Mouse (Mus musculus) kidney, adult 8-10 months (tissue): ENCODE results near the gene Mettl11b.
"Not testable (repeated sequence)": the region's sequence is repeated elsewhere in the genome, so short reads cannot be mapped to it uniquely, and the experiment has no call there.

ENCODE experiments used
- DNase-seq, 2 experiments: peaks; one replicate each; pipeline ENCODE4 v3.0.0; 2022

The Mettl11b gene

DNA sequence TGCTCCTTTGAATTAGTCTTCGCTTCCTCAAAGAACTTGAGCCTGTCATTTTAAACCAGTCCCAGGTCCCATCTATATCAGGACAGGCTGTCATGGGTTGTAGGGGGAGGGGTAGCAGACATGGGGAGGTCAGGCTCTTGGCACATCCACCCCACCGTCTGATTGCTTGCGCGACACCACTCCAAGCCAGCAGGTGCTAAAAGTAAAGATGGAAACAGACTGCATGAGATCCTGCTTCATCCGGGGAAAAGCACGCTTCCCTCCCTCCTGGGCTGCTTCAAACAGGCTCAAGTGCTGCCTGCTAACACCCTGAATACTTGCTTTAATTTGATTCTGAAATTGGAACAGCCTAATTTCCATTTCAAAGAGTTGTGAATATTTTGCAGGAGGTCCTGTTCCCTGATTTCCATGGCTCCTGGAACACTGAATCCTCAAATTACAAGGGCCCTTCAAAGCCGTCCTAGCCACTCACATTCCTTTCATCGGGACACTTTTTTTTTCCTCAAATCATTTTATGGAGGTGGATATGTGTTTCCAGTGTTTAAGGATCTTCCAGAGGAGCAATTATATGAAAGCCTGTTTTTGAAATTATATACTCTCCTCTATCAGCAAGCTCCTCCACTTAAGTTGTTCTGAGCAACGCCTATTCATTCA, at the start of gene Mettl11b:
Mettl11b (minus strand) TSS at position 127 of the 654 bp plus-strand sequence.
- no peak for DNase-seq

DNA sequence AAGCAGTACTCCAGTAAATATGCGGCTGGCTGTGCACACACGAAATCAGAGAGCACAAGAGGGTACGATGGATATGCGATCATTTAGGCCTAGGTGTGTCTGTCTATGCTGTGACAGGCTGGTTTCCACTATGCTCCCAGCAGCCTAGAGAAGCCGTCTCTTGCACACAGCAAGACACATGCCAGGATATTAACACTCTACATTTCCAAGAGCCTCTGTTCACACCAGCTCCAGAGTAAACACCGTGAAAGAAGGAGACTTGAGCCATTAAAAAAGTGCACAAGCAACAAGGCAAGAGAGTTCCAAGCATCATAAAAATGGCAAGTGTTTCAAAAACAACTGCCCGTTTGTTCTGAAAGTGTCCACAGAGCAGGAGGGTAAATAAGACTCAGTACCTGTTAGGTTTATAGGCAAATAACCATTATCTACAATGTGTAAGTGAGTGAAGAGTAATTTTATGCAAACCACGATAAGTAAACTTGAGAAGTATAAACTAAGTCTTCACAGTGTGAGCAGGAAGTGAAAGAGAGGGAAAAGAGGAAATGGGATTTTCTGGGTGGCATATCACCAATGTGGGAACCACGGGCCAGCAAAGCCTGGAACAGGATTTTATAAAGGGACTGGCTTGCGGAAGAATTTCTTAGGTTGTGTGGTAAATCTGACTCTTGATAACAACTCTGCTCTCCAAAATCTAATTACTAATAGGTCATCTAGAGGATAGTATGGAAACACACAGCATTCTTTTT, 32.6 kb upstream of the Mettl11b start:
- no peak for DNase-seq

DNA sequence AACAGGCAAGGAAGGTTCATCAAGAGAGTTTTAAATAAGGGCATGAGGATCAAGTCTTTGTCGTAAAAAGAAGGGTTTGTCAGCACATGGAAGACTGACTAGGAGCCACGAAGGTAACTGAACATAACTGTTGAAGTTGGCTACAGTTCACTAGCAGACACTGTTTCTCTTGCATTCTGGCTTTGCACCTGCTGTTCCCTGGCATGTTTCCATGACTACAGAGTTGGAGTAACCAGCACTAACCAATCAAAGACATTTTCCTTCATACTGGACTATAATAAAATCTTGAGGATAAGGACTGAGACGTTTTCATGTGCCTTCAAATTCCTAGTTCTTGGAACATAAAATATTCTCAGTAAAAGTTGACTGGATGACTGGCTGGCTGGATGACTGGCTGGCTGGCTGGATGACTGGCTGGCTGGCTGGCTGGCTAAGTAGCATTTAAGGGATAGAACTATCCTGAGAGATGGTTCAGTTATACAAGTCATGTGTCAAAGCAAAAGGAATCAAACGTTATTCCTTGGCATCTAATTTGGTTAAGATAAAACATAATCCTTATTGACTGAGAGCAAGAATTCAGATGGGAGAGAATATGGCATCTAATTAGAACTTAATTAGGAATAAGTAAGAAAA, 26.4 kb upstream of the Mettl11b start:
- DNase-seq, result no peak

DNA sequence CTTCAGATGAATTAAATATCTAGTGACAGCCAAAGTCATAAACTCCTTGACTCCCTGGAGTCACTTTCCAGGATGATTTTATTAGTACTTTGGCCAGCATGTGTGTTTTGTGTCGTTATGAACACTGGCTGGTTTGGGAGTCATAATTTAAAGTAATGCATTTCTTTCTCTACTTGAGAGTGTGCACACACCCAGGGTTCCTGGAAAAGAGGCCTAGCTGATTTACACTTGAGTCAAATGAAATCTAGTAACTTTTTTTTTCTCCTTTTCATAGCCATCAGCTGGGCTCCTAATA, 12.2 kb upstream of the Mettl11b start:
- DNase-seq, result no peak

DNA sequence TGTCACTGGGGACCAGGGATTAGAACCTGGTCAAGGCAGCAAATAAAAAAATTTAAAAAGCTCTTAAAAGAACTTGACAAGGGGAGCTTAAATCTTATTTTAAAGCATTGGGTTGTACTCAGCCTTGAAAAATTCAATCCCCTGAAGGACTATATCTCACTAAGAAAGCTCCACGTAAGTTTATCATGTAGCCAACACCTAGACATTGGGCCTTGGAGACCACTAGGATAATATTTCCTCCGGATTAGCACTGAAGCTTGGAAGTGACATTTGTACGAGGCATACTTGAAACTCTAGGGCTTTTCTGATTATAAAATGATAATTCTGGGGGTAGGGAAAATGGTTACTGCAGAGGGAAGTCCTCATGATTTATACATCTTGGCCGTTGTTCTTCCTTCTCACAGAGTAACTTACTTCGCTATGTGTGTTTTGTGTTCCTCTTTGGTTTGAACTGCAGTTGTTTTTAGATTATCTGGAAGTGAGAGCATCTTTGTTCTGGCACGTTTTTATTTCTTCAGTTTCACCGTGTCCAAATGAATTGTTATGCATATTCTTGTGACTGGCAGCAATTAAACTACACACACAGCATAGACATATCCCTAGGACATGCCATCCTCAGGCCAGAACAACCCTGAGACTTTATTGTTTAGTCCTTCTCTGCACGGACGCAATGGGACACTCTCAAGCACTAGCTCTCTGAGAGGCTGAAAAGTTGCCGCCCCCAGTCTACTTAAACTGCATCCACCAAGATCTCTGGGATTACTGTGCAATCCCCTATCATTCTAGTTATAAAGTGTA, 11.6 kb upstream of the Mettl11b start:
- DNase-seq, result no peak

DNA sequence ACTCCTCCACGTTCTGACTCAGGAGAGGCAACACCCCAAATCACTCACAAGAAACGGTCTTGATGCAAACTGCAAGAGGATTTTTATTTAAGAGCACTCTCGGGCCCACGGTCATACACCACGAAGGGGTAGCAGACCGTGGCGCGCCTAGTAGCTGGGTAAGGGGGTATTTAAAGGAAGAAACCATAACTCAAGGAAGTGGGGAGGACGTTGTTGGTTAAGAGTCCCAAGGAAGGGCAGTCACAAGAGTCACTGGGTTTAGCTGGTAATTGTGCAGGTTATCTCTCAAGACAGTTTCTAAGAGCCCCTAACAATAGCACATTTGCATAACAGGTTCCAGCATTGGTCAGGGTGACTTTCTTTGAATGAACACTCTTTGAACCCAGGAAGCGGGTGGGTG, 6.1 kb upstream of the Mettl11b start:
- not testable (repeated sequence) for DNase-seq

DNA sequence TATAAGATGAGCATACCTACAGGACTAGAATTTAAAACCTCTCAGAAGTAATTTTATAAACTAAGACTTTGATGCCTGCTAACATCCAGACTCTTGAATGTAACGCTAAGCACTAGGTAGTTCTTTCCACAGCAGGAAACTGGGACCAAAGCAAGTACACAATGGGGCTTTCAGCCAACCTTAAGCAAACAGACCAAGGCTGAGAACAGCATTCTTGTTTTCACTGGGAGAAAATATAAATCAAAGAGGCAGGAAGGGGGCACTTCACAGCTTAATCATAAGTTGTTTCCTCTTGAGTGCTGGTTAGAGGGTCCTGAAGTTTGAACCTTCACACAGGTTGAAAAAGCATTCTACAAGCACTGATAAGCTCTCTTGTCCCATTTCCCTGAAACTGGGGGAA, 1.1 kb downstream of the Mettl11b start:
- DNase-seq, result no peak

DNA sequence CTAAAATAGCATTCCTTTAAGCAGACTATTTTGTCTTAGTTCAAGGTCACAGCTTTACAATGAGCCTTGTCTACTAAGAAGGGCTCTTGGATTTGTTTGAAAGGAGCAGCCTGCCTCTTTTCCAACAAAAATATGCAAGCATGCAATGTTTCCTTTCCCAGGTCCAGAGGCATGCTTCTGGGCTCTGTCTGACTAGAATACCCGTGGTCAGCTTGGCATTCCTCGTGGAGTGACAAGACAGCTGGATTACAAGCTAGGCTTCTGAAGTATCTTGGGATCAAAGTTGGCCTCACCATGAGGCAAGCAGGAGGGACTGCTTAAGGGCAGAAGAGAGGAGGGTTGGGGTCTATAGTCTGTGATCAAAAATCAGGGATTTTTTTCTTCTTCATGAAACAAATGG, 16.4 kb downstream of the Mettl11b start:
- no peak for DNase-seq

DNA sequence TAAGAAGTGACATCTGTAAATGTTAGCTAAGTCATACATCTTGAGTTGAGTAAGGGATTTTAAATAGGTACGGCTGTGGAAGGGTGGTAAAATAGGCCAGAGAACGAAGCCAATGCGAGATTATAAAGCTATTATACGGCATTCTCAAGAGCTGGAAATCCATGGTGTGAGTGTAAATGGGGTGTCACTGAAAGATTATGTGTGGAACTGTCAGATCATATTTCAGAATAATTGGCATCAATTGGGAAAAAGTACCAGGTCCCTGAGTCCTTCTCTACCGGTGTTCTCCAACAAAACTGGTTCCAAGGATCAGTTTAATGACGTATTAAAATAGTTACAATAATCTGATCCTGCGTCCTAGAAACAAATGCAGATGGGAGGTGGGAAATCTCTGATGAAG, 24.5 kb downstream of the Mettl11b start:
- DNase-seq, result no peak

DNA sequence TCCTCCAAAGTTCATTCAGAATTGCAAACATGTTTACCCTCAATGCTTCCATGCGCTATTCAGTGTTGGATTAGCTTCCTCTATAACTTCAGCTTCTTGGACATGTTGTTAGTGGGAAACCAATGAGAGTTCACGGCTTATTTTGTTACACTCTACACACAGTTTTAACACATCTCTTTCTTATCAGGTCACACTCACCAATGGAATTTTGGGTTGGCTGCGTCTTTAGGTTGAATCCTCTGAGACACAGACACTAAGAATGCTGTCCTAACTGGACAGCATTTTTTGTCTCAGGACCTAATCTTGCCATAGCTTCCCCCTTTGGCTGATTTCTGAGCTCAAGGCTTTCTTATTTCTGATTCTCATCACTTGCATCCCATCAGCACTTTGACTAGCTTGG, 25.3 kb downstream of the Mettl11b start:
- DNase-seq, result no peak

DNA sequence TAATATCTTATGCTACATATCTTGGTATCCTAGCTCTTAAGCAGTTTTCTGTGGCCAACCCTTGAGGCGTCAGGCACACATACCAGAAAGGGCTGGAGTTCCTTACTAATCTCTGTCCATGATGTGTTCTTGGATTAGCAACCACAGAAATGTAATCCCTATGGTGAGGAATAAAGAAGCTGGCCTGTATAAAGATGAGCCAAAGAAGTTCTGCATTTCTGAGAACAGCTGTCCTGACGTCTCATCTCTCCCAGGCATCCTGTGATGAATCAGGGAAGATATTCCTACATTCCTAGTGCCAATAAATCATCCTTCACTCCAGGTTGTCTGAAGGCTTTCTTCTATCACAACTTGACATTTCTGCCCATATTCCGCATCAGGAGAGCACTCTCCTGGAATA, 33.2 kb downstream of the Mettl11b start:
- DNase-seq, result no peak

DNA sequence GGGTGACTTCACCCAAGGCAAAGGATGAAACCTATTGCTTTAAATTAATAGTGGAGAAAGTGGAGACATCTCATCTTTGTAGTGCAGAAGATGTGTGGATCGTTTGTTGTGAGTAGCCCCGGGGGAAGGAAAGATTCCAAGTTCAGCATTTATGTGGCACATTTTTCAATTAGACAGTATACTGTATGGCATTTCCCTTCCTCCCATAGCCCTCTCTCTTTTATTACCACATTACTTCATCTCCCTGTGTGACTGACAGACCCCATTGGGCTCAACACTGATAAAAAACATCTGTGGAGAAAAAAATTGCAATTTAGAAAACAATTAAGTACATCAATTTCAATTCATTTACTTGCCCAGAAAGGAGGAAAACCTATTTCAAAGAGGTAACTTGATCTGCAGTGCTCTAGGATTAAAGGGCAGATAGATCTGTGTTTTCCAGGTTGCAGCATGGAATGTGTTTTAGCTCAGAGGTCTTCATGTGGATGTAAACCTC, 42.0 kb downstream of the Mettl11b start:
- no peak for DNase-seq

DNA sequence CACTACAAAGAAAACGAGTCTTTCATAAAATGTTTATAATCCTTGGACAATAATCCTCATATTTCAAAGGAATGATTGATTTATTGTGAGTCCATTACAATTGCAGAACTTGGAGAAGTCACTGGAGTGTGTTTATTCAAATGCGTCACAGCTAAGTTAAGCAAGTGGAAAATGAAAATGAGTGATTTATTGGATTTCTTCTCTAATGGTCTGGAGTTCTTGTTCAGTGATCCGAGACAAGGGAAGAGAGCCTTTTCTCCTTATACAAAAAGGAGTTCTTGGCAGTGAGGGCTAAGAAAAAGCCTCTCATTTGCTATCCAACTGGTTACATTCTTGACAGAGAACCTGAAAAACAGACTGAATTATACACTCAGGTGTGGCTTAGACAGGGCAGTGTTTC, 42.9 kb downstream of the Mettl11b start:
- no peak for DNase-seq

DNA sequence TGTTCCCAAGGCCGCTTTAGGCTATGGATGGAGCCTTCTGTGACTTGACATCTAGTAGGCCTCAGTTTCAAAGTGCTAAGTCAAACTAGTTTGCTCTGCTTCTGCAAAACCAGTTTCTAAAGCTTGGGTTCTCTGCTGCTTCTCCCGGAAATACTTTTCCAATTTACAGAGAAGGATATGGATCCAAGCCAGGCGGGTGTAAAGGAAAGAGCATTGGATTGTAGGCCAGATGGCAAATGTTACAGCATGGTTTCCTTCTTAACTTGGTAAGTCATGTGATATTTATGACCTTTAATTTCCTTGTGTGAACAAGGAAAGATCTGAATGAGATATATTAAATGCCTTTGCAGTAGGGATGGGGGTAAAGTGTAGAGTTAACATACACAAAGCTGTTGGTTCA, 52.2 kb downstream of the Mettl11b start:
- no peak for DNase-seq

DNA sequence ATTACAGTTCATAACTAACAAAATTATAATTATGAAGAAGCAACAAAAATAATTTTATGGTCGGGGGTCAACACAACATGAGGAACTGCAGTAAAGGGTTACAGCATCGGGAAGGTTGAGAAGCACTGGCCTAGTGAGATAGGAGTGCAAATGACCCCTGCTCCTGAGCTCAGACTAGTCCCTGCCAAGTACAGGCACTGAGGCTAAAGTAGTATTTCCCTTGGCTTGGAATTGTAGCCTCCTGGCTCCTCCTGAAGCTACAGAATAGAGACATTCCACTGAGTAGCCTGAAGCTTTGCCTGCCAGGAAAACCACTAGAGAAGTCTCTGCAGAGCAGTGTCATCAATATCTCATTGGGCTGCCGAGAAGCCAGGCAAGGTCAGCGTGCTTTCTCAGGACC, 53.7 kb downstream of the Mettl11b start:
- DNase-seq, result peak in 1 of 2 experiments; percentile 17

DNA sequence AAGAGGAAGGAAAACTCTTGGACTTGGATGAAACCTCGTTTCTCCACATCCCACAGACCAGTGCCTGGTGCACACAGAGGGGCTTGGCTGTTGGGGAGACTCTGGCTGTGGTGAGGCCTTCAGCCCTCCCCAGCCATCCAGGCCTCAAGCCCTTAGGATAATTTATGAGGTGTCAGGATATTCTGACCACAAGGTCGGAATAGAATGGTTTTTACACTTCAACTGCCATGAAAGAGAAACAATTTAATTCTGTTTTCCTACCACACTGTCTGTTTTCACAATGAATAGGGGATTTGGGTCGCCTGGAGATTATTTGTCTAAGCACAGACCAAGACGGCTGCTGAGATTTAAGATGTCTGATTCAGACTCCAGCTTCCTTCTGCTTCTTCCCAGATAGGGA, 54.3 kb downstream of the Mettl11b start:
- no peak for DNase-seq

DNA sequence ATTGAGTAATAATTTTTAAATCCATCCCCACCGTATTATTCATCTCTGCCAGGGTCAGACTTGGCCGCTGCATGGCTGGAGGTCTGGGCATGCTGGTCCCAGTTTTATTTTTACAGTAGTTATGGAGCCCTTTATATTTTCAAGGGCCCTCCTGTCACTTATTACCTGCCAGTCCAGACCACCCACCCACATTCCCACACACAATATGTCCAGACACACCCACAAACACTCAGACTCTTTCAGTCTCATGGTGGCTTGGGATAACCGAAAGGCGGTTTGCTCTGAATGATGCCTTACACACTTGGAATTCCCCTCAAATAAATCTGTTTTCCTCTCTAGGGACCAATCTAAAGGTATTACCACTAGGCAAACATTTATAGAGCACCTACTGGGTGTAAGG, 55.1 kb downstream of the Mettl11b start:
- DNase-seq, result no peak

DNA sequence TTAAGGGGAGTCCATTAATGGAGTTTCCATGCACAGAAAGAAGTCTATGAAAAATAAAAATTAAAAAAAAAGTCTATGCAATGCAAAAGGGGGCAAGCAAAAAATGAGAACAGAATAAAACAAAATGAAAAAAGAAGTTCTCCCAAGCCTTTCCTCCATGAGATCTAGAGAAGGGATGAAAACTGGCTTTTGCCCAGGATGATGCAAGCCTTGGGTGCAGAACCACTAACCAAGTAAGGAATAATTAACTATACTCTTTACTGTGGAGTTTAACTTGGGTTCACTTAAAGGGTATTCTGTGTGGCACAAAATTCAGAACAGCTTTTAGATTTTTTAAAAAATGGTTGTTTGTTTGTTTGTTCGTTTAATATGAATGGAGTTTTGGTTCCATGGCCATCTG, 62.6 kb downstream of the Mettl11b start:
- peak in 1 of 2 experiments; percentile 14 for DNase-seq

DNA sequence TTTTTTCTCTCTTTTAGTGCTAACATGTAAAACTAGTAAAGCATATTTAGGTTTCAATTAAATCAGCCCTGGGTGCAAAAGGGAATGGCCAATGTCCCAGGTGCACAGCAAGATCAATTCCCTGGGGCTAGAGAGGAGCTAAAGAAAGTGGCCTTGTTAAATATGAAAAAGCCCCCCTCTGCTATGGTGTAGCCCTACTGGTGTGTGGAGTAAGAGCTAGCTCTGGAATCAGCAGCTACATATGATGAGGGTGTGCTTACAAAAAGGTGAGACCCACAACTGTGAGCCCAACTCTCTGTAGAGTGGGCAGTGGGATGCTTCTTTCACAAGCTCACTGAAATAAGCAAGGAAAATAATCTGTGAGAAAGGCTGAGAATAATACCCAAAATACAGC, 66.5 kb downstream of the Mettl11b start:
- no peak for DNase-seq

DNA sequence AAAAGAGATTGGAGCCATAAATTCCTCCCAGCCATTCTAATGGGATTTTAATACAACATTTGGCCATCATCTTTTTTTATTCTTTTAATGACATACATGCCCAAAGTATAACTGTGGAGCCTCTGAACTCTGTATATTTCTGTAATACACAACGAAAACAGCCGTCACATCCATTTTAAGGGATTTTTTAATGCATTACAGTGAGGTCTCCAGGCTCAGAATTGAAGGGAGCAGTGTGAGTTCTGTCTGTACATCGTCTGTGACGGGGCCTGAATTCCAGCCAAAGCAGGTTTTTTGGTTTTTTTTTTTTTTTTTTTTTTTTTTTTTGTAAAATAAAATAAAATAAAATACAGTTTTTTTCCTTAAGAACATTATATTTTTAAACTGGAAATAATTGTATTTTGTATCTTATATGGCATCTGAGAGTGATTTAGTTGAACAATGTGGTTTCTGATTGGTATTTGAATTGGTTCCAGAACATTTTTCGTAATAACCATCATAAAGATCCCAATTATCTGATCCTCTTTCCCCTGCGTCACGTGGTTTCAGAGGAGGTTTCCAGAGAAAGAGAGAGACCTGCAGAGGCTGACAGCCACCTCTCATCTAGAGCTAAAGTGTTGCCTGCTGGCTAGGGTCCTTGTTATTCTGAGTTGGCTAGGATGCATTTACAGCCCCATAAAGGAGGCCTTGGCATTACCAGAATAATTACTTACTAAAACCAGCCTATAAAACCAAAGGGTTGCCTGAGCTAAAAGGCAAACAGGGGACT, 67.1 kb downstream of the Mettl11b start:
- no peak for DNase-seq

DNA sequence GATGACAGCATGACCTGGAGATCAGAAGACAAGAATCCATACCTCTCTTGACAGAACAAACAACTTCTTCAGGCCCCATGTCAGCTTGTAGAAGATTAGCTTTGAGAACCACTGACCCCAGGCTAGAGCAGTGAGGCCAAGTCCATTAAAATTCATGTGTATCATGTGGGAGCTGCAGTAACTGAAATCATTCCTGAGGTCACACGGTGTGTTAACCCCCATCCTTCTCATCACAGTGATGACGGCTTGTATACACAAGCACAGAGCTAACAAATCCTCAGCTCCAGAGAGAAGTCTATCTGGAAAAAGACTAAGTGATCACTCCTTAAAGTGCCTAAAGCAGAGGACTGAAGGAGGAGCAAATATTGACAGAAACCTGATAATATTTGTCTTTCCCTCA, 68.0 kb downstream of the Mettl11b start:
- DNase-seq, result no peak

DNA sequence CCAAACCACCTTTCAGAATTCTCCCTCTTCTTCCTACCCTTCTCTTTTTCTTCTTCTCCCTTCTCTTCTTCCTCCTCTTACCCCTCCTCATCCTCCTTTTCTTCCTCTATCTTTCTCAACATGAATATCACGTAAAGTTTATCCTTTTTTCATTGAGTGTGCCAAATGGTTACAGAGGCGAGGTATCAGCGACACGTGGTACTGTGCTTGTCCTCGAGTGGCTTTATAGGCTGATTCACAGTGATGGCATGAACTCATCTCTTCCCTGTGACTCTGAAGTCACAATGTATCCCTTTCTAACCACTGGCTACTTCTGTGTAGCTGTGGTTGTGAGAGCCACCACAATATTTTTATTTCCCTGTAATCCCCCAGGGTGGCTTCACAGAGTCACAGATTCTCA, 68.6 kb downstream of the Mettl11b start:
- no peak for DNase-seq
